Mouse (Mus musculus) erythroblast, embryonic 14.5 days (primary cell): Measurements from ENCODE around the gene Fbxw26. TPM values are rescaled to one million over a fixed set of nuclear protein-coding genes. Genes with fewer than 3 reads are reported as not detected.
"Not testable (repeated sequence)": the region's sequence is repeated elsewhere in the genome, so short reads cannot be mapped to it uniquely, and the experiment has no call there.

Experiments
- H3K27me3 ChIP-seq: 2 replicates; pipeline ENCODE4 v1.6.1; 2012; ENCODE audit warnings: inconsistent platforms; ENCODE audit not compliant: control insufficient read depth
- H3K36me3 ChIP-seq: 2 replicates; pipeline ENCODE4 v1.6.1; 2012; ENCODE audit warnings: mild to moderate bottlenecking, inconsistent platforms; ENCODE audit not compliant: control insufficient read depth
- H3K4me1 ChIP-seq: 2 replicates; pipeline ENCODE4 v1.6.1; 2012; ENCODE audit warnings: inconsistent platforms; ENCODE audit not compliant: control insufficient read depth
- H3K4me3 ChIP-seq: replicated peaks from 2 replicates; pipeline ENCODE3; 2012; ENCODE audit warnings: moderate library complexity, mild to moderate bottlenecking, inconsistent platforms
- H3K9me3 ChIP-seq: 2 replicates; pipeline ENCODE4 v1.6.1; 2012; ENCODE audit warnings: low read length, inconsistent platforms, mixed read lengths; ENCODE audit not compliant: control insufficient read depth
- GATA1 ChIP-seq: IDR thresholded peaks from 2 replicates; pipeline ENCODE4 v1.6.1; 2012; ENCODE audit warnings: low read length, inconsistent platforms, mixed read lengths
- TAL1 ChIP-seq: IDR thresholded peaks from 3 replicates; pipeline ENCODE4 v1.6.1; 2012; ENCODE audit warnings: low read length, inconsistent platforms, mixed read lengths
- polyA plus RNA-seq: library from polyadenylated mRNA; stranded (reverse); fragments of >175 nt; gene quantifications from 2 replicates; pipeline ENCODE4 v1.2.3, GENCODE M21; 2012

Fbxw26 gene
- not detected in 2 replicates for polyA plus RNA-seq

- H3K9me3 ChIP-seq, H3K27me3 ChIP-seq, H3K4me3 ChIP-seq, H3K36me3 ChIP-seq, H3K4me1 ChIP-seq: not testable (repeated sequence)
Measured at GRCm38 (mm10) chr9:109745989-109746388, at the start of gene Fbxw26. Gene Fbxw26 (minus strand): TSS chr9:109746089.

- no peaks in the 10 kb centered on the region for H3K27me3 ChIP-seq
- TF ChIP-seq TAL1 (no peak), GATA1 (no peak)
Measured at GRCm38 (mm10) chr9:109795221-109795620, 49.3 kb upstream of the Fbxw26 start.

GRCm38 (mm10) chr9:109790570-109790969, 44.7 kb upstream of the Fbxw26 start, which contains the start of gene Fbxw27:
Gene Fbxw27 (minus strand): TSS chr9:109790670.
- H3K9me3 ChIP-seq, H3K27me3 ChIP-seq: not testable (repeated sequence)

More at GRCm38 (mm10) chr9:109795221-109795620, 49.3 kb upstream of the Fbxw26 start:
- Histone ChIP-seq H3K4me1 (no peaks in the 10 kb centered on the region), H3K36me3 (no peaks in the 10 kb centered on the region), H3K4me3 (no peak overlapping the region), H3K9me3 (no peaks in the 10 kb centered on the region)

GRCm38 (mm10) chr9:109766841-109767240, 21.0 kb upstream of the Fbxw26 start:
- not testable (repeated sequence) for H3K9me3 ChIP-seq, H3K27me3 ChIP-seq, H3K36me3 ChIP-seq, H3K4me3 ChIP-seq, H3K4me1 ChIP-seq

More at GRCm38 (mm10) chr9:109790570-109790969, 44.7 kb upstream of the Fbxw26 start, which contains the start of gene Fbxw27:
- not testable (repeated sequence) for H3K4me1 ChIP-seq, H3K4me3 ChIP-seq, H3K36me3 ChIP-seq

GRCm38 (mm10) chr9:109702600-109702999, 43.3 kb downstream of the Fbxw26 start, which contains the start of gene Fbxw18:
Gene Fbxw18 (minus strand): TSS chr9:109702700.
- not testable (repeated sequence) for H3K4me1 ChIP-seq, H3K27me3 ChIP-seq

GRCm38 (mm10) chr9:109685299-109685698, 60.6 kb downstream of the Fbxw26 start:
- TF ChIP-seq GATA1 (no peak), TAL1 (no peak)
- no peaks in the 10 kb centered on the region for H3K4me1 ChIP-seq
- H3K4me3 ChIP-seq, result no peak overlapping the region
- no peaks in the 10 kb centered on the region for H3K9me3 ChIP-seq
- H3K27me3 ChIP-seq, result no peaks in the 10 kb centered on the region
- no peaks in the 10 kb centered on the region for H3K36me3 ChIP-seq

More at GRCm38 (mm10) chr9:109702600-109702999, 43.3 kb downstream of the Fbxw26 start, which contains the start of gene Fbxw18:
- H3K4me3 ChIP-seq, H3K36me3 ChIP-seq, H3K9me3 ChIP-seq: not testable (repeated sequence)

Other genes with a start within 250 kb of the Fbxw26 start
- gene Fbxw15, start 177.8 kb downstream of the Fbxw26 start, polyA plus RNA-seq, result not detected in 2 replicates
- not detected in 2 replicates for gene Fbxw24, start 120.0 kb downstream of the Fbxw26 start, polyA plus RNA-seq
- not detected in 2 replicates for gene Fbxw25, start 81.4 kb downstream of the Fbxw26 start, polyA plus RNA-seq
- not detected in 2 replicates for gene Fbxw18, start 43.4 kb downstream of the Fbxw26 start, polyA plus RNA-seq
- not detected in 2 replicates for gene Fbxw27, start 44.6 kb upstream of the Fbxw26 start, polyA plus RNA-seq
- not detected in 2 replicates for gene Spink8, start 66.2 kb upstream of the Fbxw26 start, polyA plus RNA-seq
- 0.89 and 1.2 TPM in 2 replicates for gene Nme6, start 86.7 kb upstream of the Fbxw26 start, polyA plus RNA-seq
- gene Camp, start 103.5 kb upstream of the Fbxw26 start, polyA plus RNA-seq, result 0.32 and 0.76 TPM in 2 replicates
- 1.5 and 1.6 TPM in 2 replicates for gene Cdc25a, start 129.5 kb upstream of the Fbxw26 start, polyA plus RNA-seq
- gene Map4, start 185.4 kb upstream of the Fbxw26 start, polyA plus RNA-seq, result 0.14 and 0.61 TPM in 2 replicates